Mouse (Mus musculus) testis, adult 2 months (tissue): ENCODE results near the gene Tes.

ENCODE experiments used
- CTCF ChIP-seq: fragments of 200-500 bp; IDR thresholded peaks from 2 replicates; pipeline ENCODE4 v1.5.1; 2012; ENCODE audit warnings: low read depth, mild to moderate bottlenecking, inconsistent platforms, low read length, moderate library complexity; ENCODE audit not compliant: control insufficient read depth, insufficient read depth, insufficient replicate concordance
- POLR2A ChIP-seq: fragments of 200-500 bp; IDR thresholded peaks from 2 replicates; pipeline ENCODE4 v1.6.1; 2012; ENCODE audit warnings: low read depth, mild to moderate bottlenecking, inconsistent platforms, low read length, moderate library complexity; ENCODE audit not compliant: control insufficient read depth

DNA sequence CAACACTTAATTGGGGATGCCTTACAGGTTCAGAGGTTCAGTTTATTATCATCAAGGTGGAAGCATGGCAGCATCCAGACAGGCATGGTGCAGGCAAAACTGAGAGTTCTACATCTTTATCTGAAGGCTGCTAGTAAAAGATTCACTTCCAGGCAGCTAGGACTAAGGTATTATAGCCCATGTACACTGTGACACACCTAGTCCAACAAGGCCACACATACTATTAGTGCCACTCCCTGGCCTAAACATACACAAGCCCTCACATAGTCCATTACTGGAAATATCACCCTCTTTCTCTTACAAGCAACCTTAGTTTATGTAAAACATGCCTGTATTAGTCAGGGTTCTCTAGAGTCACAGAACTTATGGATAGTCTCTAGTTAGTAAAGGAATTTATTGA is 29.7 kb upstream of the Tes start:
- no peak for TF ChIP-seq CTCF
- no peak for TF ChIP-seq POLR2A
